10 mouse cellular contexts compared by ENCODE assay signal in genomic region chr1:91760140-91760986, GRCm38 (mm10). TPM values are rescaled to one million over a fixed set of nuclear protein-coding genes. Genes with fewer than 3 reads are reported as not detected.
DNase-seq lines count a peak whose midpoint lies in the region; ATAC-seq and TF ChIP-seq lines count a peak whose summit lies in the region.
"Had no signal": no experiment of that assay in that cellular context is flagged by ENCODE, and none has a peak within 500 bp of the region (broad histone marks: within the 10 kb centered on the region; RNA-seq: fewer than 3 reads in every experiment).

No protein-coding gene starts in this region.

- ATAC-seq in heart, embryonic 11.5 days (replicated peaks; ENCODE audit: insufficient number of reproducible peaks, low FRiP score, low TSS enrichment) = no peak
- ATAC-seq in forebrain, embryonic 16.5 days = peak; percentile 60
- ATAC-seq in CD4-positive, CD25-positive, alpha-beta regulatory T cell, adult 4 months = no peak

- H3K27me3 ChIP-seq in heart, embryonic 11.5 days (ENCODE audit: control insufficient read depth, insufficient read depth, low read length) = no peaks in the 10 kb centered on the region
- no peaks in the 10 kb centered on the region for H3K27me3 ChIP-seq in forebrain, embryonic 16.5 days (replicated peaks; ENCODE audit: control insufficient read depth, insufficient read depth, low read length)
- H3K27me3 ChIP-seq in midbrain, embryonic 10.5 days (ENCODE audit: low read depth, poor library complexity, severe bottlenecking) = peaks cover 14% of the 10 kb centered on the region

- no peaks in the 10 kb centered on the region for H3K9me3 ChIP-seq in heart, embryonic 11.5 days (replicated peaks; ENCODE audit: control insufficient read depth, low read length)
- no peaks in the 10 kb centered on the region for H3K9me3 ChIP-seq in forebrain, embryonic 16.5 days (ENCODE audit: control insufficient read depth, low read length)
- no peaks in the 10 kb centered on the region for H3K9me3 ChIP-seq in midbrain, embryonic 10.5 days (replicated peaks)

- no peak overlapping the region for H3K4me3 ChIP-seq in heart, embryonic 11.5 days (ENCODE audit: low read depth, low read length)
- H3K4me3 ChIP-seq in forebrain, embryonic 16.5 days (replicated peaks; ENCODE audit: low read length) = no peak overlapping the region
- H3K4me3 ChIP-seq in midbrain, embryonic 10.5 days = 0 out of 2 replicates have a peak overlapping the region, but pooled peaks have one; percentile 16

- H3K4me1 ChIP-seq in heart, embryonic 11.5 days (ENCODE audit: control insufficient read depth, insufficient read depth, low read length) = peaks cover 7% of the 10 kb centered on the region; the same call in 1 of the 2 replicates
- H3K4me1 ChIP-seq in forebrain, embryonic 16.5 days (replicated peaks; ENCODE audit: control insufficient read depth, insufficient read depth, low read length) = peaks cover 24% of the 10 kb centered on the region
- H3K4me1 ChIP-seq in midbrain, embryonic 10.5 days = peaks cover 63% of the 10 kb centered on the region

- TF ChIP-seq CTCF in brain, embryonic 14.5 days (IDR thresholded peaks at IDR 0.05; ENCODE audit: borderline replicate concordance, extremely low read depth, insufficient read depth, insufficient read length) = no peak

- TF ChIP-seq POLR2A in brain, embryonic 14.5 days (IDR thresholded peaks at IDR 0.05; ENCODE audit: borderline replicate concordance, extremely low read depth, insufficient read depth, insufficient read length, poor library complexity, severe bottlenecking) = no peak

- H3K27ac ChIP-seq in heart, embryonic 11.5 days (ENCODE audit: low read depth, low read length) = peak overlapping the region; percentile 35; the same call in 1 of the 2 replicates
- H3K27ac ChIP-seq in forebrain, embryonic 16.5 days (ENCODE audit: low read length) = peak overlapping the region; percentile 37
- H3K27ac ChIP-seq in midbrain, embryonic 10.5 days (replicated peaks) = peak overlapping the region; percentile 82

- no peak overlapping the region for H3K4me2 ChIP-seq in heart, embryonic 11.5 days
- H3K4me2 ChIP-seq in forebrain, embryonic 16.5 days (ENCODE audit: low read length) = no peak overlapping the region

- 52% methylated on average over 14 of the region's 14 CpGs for WGBS in heart, embryonic 11.5 days (ENCODE audit: insufficient replicate concordance)
- 41% methylated on average over 14 of the region's 14 CpGs for WGBS in forebrain, embryonic 16.5 days
- WGBS in midbrain, embryonic 10.5 days = 44% methylated on average over 14 of the region's 14 CpGs

- DNase-seq in heart, adult 11 months = no peak
- peak; percentile 86 for DNase-seq in brain, embryonic 14.5 days (ENCODE audit: low read depth)
- peak; percentile 64 for DNase-seq in midbrain, embryonic 10.5 days (ENCODE audit: low spot score)
- no peak for DNase-seq in spleen, postnatal 14 days (ENCODE audit: low spot score in 2 of 2)
- no peak for DNase-seq in natural killer cell, adult 2 months (ENCODE audit: low spot score in 2 of 2)
- DNase-seq: B cell, adult 2 months; heart, postnatal 36 days had no signal

- no peak overlapping the region for H3K9ac ChIP-seq in heart, embryonic 11.5 days (ENCODE audit: low read depth, low read length)
- no peak overlapping the region for H3K9ac ChIP-seq in forebrain, embryonic 16.5 days (replicated peaks; ENCODE audit: low read depth, low read length)

- H3K36me3 ChIP-seq in heart, embryonic 11.5 days (ENCODE audit: control insufficient read depth, insufficient read depth, low read length) = no peaks in the 10 kb centered on the region
- H3K36me3 ChIP-seq in forebrain, embryonic 16.5 days (ENCODE audit: control insufficient read depth, insufficient read depth) = no peaks in the 10 kb centered on the region
- H3K36me3 ChIP-seq in midbrain, embryonic 10.5 days = no peaks in the 10 kb centered on the region

RNA-seq across cellular contexts. Expression of gene Twist2, which starts 40.9 kb away (rescaled TPM):
- 5.2 and 6.5 TPM in 2 replicates for polyA plus RNA-seq in heart, embryonic 11.5 days (2014; fragmentation: Nextera tagmentation; extraction: Ambion mirVana)
- polyA plus RNA-seq in brain, embryonic 14.5 days (2012; rRNA removed) = 22.3 and 23.5 TPM in 2 replicates
- polyA plus RNA-seq in forebrain, embryonic 16.5 days (2015; fragmentation: Nextera tagmentation; extraction: Ambion mirVana) = 0.52 and 0.68 TPM in 2 replicates
- polyA plus RNA-seq in midbrain, embryonic 10.5 days (2016; fragmentation: Nextera tagmentation; extraction: Ambion mirVana) = 9.4 and 12.3 TPM in 2 replicates
- polyA plus RNA-seq in CD4-positive, CD25-positive, alpha-beta regulatory T cell, adult 4 months (2017; shearing (Covaris generic)) = not detected

Comparison
In these comparisons a context has a peak if more than half of its experiments do, and no peak if none do; other contexts are left out.
1. DNase-seq: peak in brain, embryonic 14.5 days (single experiment) and midbrain, embryonic 10.5 days (single experiment); none in heart, adult 11 months (single experiment), spleen, postnatal 14 days (0 of 2) and natural killer cell, adult 2 months (0 of 2).
2. Peak in every context shown above with its lines, with median percentiles within 50 percentile points of each other: H3K27ac ChIP-seq.